Mouse (Mus musculus) midbrain, embryonic 10.5 days (tissue): ENCODE results near the gene Slc16a10. TPM values are rescaled to one million over a fixed set of nuclear protein-coding genes. Genes with fewer than 3 reads are reported as not detected.

Source experiments
- DNase-seq: peaks from one replicate; pipeline ENCODE4 v3.0.0-alpha.2; 2017; ENCODE audit warnings: low spot score
- H3K27ac ChIP-seq: fragments of 300-500 bp; sonication (generic); replicated peaks from 2 replicates; pipeline ENCODE4 v1.5.1; 2016; ENCODE audit warnings: mild to moderate bottlenecking
- H3K27me3 ChIP-seq: fragments of 300-500 bp; sonication (generic); 2 replicates; pipeline ENCODE4 v1.6.1; 2016; ENCODE audit warnings: low read depth, mild to moderate bottlenecking; ENCODE audit not compliant: poor library complexity, severe bottlenecking
- H3K36me3 ChIP-seq: fragments of 300-500 bp; sonication (generic); 2 replicates; pipeline ENCODE4 v1.6.1; 2016; ENCODE audit warnings: mild to moderate bottlenecking, moderate library complexity
- H3K4me1 ChIP-seq: fragments of 300-500 bp; sonication (generic); 2 replicates; pipeline ENCODE4 v1.6.1; 2016
- H3K4me3 ChIP-seq: fragments of 300-500 bp; sonication (generic); 2 replicates; pipeline ENCODE4 v1.5.1; 2016; ENCODE audit warnings: mild to moderate bottlenecking, moderate library complexity
- H3K9me3 ChIP-seq: fragments of 300-500 bp; sonication (generic); replicated peaks from 2 replicates; pipeline ENCODE4 v1.6.1; 2016; ENCODE audit warnings: mild to moderate bottlenecking
- WGBS: fragments of 180-500 bp; shearing (Covaris S2); methylation state at CpG from one replicate; pipeline ENCODE4 v1.1.7; 2016; 5-methylcytosine and 5-hydroxymethylcytosine counted together
- polyA plus RNA-seq: library from polyadenylated mRNA; unstranded; fragments of >200 nt; fragmentation: Nextera tagmentation; extraction: Ambion mirVana; gene quantifications from 2 replicates; pipeline ENCODE4 v1.2.1, GENCODE M21; 2016

The Slc16a10 gene
- polyA plus RNA-seq: 5.0 and 6.4 TPM in 2 replicates

DNA sequence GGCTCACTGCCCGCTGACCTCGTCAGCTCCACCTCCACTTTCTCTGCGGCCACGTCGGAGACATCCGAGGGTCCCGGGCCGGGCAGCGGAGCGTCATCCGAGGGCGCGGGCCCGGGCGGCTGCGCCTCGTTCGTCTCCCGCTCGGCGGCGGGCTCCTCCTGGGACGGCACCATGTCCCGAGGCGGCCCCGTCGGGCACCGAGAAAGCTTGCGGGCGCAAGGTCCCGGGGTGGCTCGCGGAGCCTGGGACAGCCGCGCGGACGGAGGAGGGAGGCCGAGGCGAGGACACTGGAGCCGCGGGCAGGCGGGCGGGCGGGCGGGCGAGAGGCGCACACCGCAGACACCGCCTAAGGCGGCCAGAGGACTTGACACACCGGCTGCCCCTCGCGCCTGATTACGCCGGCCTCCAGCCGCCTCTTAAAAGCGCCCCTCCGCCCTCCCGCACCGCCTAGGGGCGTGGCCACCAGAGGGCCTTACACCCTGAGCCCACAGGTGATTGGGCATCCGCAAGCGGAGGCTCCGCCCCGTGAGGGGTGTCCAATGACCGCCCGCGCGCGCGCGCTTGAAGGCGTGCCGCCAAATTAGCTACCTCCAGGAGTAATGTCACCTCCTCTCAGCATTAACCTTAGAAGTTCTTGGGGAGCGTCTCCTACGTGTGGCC lies at the start of gene Slc16a10:
Gene Slc16a10, minus strand, starts transcription at position 395 of the 660 bp plus-strand sequence.
- Histone ChIP-seq H3K27me3 (peaks cover 30% of the 10 kb centered on the region), H3K4me1 (peaks cover 15% of the 10 kb centered on the region), H3K4me3 (peak within 1 kb of the TSS; percentile 74), H3K9me3 (no peaks in the 10 kb centered on the region), H3K36me3 (no peaks in the 10 kb centered on the region), H3K27ac (peak within 1 kb of the TSS; percentile 85)
- peak; percentile 92 for DNase-seq
- WGBS: 1% methylated on average over 76 of the region's 76 CpGs

- no peak for DNase-seq
- Histone ChIP-seq H3K27me3 (no peaks in the 10 kb centered on the region), H3K9me3 (no peaks in the 10 kb centered on the region), H3K4me3 (no peak overlapping the region), H3K27ac (0 out of 2 replicates have a peak overlapping the region, but pooled peaks have one; percentile 33), H3K4me1 (peaks cover 6% of the 10 kb centered on the region), H3K36me3 (no peaks in the 10 kb centered on the region)
- WGBS: 69% methylated on average over 22 of the region's 22 CpGs
These were observed 49.4 kb upstream of the Slc16a10 start for GRCm38 (mm10) chr10:40191338-40191979.

DNA sequence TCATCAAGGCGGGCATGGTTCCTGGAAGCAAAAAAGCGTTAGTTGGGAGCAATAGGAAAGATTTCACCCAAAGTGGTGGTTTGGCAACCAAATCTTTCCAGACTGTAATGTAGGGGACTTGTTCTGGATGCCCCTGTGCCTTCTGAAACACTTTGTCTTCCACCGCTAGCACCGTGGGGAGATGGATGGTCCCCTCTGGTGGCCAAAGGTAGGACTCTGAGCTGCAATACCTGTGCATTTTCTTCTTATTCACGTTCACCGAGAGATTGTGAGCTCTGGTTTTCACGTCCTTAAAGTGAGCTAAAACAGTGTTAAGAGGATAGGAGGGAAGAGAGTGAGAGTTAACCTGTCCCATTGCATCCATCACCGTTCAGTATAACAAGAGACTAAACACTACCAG lies 48.8 kb upstream of the Slc16a10 start:
- no peaks in the 10 kb centered on the region for H3K9me3 ChIP-seq
- no peak overlapping the region for H3K4me3 ChIP-seq
- peaks cover 6% of the 10 kb centered on the region for H3K4me1 ChIP-seq
- no peak for DNase-seq
- H3K36me3 ChIP-seq: no peaks in the 10 kb centered on the region
- 87% methylated on average over 8 of the region's 8 CpGs for WGBS
- H3K27me3 ChIP-seq: no peaks in the 10 kb centered on the region
- no peak overlapping the region for H3K27ac ChIP-seq

GRCm38 (mm10) chr10:40189689-40190088 lies 47.6 kb upstream of the Slc16a10 start:
- Histone ChIP-seq H3K36me3 (no peaks in the 10 kb centered on the region), H3K27ac (no peak overlapping the region), H3K9me3 (no peaks in the 10 kb centered on the region), H3K4me3 (no peak overlapping the region), H3K27me3 (no peaks in the 10 kb centered on the region), H3K4me1 (peaks cover 6% of the 10 kb centered on the region)
- no peak for DNase-seq
- 91% methylated on average over 2 of the region's 2 CpGs for WGBS

- H3K36me3 ChIP-seq: no peaks in the 10 kb centered on the region
- peaks cover 6% of the 10 kb centered on the region for H3K4me1 ChIP-seq
- no peaks in the 10 kb centered on the region for H3K27me3 ChIP-seq
- H3K9me3 ChIP-seq: no peaks in the 10 kb centered on the region
- H3K27ac ChIP-seq: no peak overlapping the region
- DNase-seq: no peak
- H3K4me3 ChIP-seq: no peak overlapping the region
- 73% methylated on average over 3 of the region's 3 CpGs for WGBS
These were observed 46.8 kb upstream of the Slc16a10 start for GRCm38 (mm10) chr10:40188831-40189230.

- Histone ChIP-seq H3K27me3 (no peaks in the 10 kb centered on the region), H3K36me3 (no peaks in the 10 kb centered on the region), H3K27ac (no peak overlapping the region), H3K4me1 (no peaks in the 10 kb centered on the region), H3K9me3 (no peaks in the 10 kb centered on the region), H3K4me3 (no peak overlapping the region)
- no peak for DNase-seq
These were observed 43.9 kb upstream of the Slc16a10 start for GRCm38 (mm10) chr10:40185956-40186355.

DNA sequence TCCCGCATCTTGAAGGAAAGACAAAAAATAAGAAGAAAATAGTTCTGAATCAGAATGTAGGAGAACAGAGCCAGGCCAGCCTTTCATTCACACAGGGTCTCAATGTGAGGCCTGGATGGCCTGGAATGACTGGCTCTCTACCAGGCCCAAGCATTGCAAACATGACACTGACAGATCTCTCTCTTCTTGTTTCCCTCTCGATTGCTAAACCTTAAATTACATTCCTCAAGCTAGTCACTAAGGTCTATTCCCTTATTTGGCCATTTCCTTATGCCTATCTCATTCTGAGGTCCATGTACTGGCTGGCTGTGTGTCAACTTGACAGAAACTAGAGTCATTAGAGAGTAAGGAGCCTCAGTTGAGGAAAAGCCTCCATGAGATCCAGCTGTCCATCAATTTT lies 38.0 kb upstream of the Slc16a10 start:
- Histone ChIP-seq H3K9me3 (no peaks in the 10 kb centered on the region), H3K4me1 (no peaks in the 10 kb centered on the region), H3K27me3 (no peaks in the 10 kb centered on the region), H3K36me3 (no peaks in the 10 kb centered on the region), H3K27ac (no peak overlapping the region), H3K4me3 (no peak overlapping the region)
- no peak for DNase-seq
- 91% methylated on average over 2 of the region's 2 CpGs for WGBS

- H3K4me3 ChIP-seq: no peak overlapping the region
- H3K27ac ChIP-seq: no peak overlapping the region
- no peaks in the 10 kb centered on the region for H3K36me3 ChIP-seq
- no peaks in the 10 kb centered on the region for H3K27me3 ChIP-seq
- H3K9me3 ChIP-seq: no peaks in the 10 kb centered on the region
- H3K4me1 ChIP-seq: no peaks in the 10 kb centered on the region
- 90% methylated on average over 5 of the region's 5 CpGs for WGBS
- no peak for DNase-seq
These were observed 37.1 kb upstream of the Slc16a10 start for GRCm38 (mm10) chr10:40179142-40179541.

DNA sequence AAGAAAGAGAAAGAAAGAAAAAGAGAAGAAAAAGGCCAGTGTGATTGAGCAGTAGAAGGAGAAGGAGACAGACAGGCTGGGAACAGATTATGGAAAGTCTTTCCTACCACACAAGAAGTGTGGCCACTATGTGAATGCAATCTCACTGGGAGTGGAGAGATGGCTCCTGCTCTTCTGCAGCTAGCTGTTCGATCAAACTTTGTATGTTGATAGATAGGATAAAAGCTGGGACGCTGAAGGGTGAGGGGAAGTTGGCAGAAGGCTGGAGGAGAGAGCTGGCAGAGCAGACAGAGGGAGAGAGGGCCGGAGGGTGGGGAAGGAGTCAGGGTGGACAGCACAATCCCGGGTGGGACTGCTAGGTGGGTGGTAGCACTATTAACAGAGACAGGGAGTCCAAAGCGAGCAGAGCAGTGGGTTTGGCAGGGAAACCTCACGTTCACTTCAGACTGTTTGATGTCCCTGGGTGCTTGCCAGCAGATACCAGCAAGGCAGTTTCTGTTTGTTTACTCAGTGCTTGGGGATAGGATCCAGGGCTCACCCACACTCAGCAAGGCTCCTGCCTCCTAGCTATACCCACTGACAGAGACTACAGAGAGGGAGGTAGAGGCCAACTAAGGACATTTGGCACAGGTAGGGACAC lies 35.4 kb upstream of the Slc16a10 start:
- Histone ChIP-seq H3K9me3 (no peaks in the 10 kb centered on the region), H3K4me1 (no peaks in the 10 kb centered on the region), H3K27me3 (no peaks in the 10 kb centered on the region), H3K36me3 (no peaks in the 10 kb centered on the region), H3K4me3 (no peak overlapping the region), H3K27ac (no peak overlapping the region)
- DNase-seq: no peak
- WGBS: 68% methylated on average over 6 of the region's 6 CpGs

DNA sequence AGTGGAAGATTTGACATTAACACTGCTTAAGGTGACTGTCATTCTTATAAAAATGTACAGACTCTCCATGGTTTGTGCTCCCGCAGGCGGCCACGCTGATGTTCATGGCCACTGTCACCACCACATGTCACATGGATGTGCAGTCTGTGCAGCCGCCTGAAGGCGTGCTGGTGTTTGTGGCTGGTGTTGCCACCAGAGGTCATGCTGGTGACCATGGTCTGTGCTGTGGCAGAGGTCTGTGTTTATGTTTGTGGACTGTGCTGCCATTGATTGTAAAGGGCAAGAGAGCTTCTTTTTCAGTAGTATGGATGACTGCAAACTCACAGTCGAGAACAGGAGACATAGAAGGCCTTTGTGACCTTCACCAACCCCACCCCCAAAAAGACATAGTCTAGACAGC lies 30.1 kb upstream of the Slc16a10 start:
- Histone ChIP-seq H3K4me1 (peaks cover 4% of the 10 kb centered on the region; the same call in 1 of the 2 replicates), H3K9me3 (no peaks in the 10 kb centered on the region), H3K36me3 (no peaks in the 10 kb centered on the region), H3K27me3 (no peaks in the 10 kb centered on the region), H3K27ac (no peak overlapping the region), H3K4me3 (no peak overlapping the region)
- no peak for DNase-seq
- 92% methylated on average over 6 of the region's 6 CpGs for WGBS

DNA sequence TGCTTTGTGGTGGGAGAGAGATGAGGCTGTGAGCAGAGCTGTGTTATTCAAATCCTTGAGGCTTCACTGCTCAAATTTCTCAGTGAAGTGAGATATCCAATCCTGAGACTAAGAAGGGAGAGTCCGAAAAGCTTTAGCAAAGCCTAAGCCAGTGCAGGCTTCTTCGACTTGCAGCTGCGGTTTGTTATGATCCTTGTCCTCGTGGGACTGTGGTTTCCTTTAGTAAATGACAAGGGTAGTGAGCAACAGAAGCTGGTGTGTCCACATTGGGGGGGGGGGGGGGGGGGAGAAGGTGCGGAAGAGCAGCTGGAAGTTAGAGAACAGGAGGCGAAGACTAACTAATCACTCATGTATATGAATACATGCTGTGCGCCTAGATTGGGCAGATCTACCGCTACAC lies 29.2 kb upstream of the Slc16a10 start:
- Histone ChIP-seq H3K9me3 (no peaks in the 10 kb centered on the region), H3K27me3 (no peaks in the 10 kb centered on the region), H3K36me3 (no peaks in the 10 kb centered on the region), H3K4me1 (peaks cover 4% of the 10 kb centered on the region; the same call in 1 of the 2 replicates), H3K27ac (no peak overlapping the region), H3K4me3 (no peak overlapping the region)
- WGBS: 85% methylated on average over 7 of the region's 8 CpGs
- no peak for DNase-seq

GRCm38 (mm10) chr10:40170141-40170558 lies 28.1 kb upstream of the Slc16a10 start:
- peaks cover 4% of the 10 kb centered on the region; the same call in 1 of the 2 replicates for H3K4me1 ChIP-seq
- no peaks in the 10 kb centered on the region for H3K36me3 ChIP-seq
- no peaks in the 10 kb centered on the region for H3K27me3 ChIP-seq
- no peak for DNase-seq
- H3K4me3 ChIP-seq: no peak overlapping the region
- 95% methylated on average over 4 of the region's 4 CpGs for WGBS
- H3K9me3 ChIP-seq: no peaks in the 10 kb centered on the region
- H3K27ac ChIP-seq: no peak overlapping the region

DNA sequence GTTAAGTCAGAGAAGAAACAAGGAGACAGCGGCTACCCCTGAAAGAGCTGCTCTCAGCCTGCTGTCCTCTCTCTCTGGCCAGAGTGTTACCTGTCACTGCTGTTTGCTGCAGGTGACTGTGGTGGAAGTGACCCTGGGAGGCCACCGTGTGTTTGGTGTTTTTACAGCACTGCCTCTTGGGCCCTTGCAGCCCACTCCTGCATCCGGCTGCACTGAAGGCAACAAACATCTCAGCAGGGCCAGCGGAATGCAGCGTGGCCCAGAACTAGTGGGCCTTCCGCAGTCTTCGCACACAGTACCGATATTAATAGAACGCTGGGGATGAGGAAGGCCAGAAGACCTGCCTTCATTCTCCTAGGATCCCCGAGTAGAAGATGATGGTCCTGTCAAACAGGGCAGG lies 27.5 kb upstream of the Slc16a10 start:
- peaks cover 4% of the 10 kb centered on the region; the same call in 1 of the 2 replicates for H3K4me1 ChIP-seq
- no peaks in the 10 kb centered on the region for H3K27me3 ChIP-seq
- no peak for DNase-seq
- H3K36me3 ChIP-seq: no peaks in the 10 kb centered on the region
- H3K4me3 ChIP-seq: no peak overlapping the region
- H3K9me3 ChIP-seq: no peaks in the 10 kb centered on the region
- no peak overlapping the region for H3K27ac ChIP-seq
- 91% methylated on average over 10 of the region's 10 CpGs for WGBS
